ENCODE assay signal across 27 mouse cellular contexts in genomic region chr11:121118106-121118505, GRCm38 (mm10). TPM values are rescaled to one million over a fixed set of nuclear protein-coding genes. Genes with fewer than 3 reads are reported as not detected.
DNase-seq lines count a peak whose midpoint lies in the region.
"Had no signal": no experiment of that assay in that cellular context is flagged by ENCODE, and none has a peak within 500 bp of the region (broad histone marks: within the 10 kb centered on the region; RNA-seq: fewer than 3 reads in every experiment).

No protein-coding gene starts in this region.

- intact Hi-C loops in left cerebral cortex, postnatal 10 days (cut with DNase I) = no loop called here

- 0 out of 2 replicates have a peak overlapping the region, but pooled peaks have one; percentile 11 for H3K27ac ChIP-seq in heart, embryonic 10.5 days
- H3K27ac ChIP-seq: hindbrain, embryonic 12.5 days; limb, embryonic 12.5 days; liver, embryonic 15.5 days; midbrain, embryonic 13.5 days; neural tube, embryonic 13.5 days had no signal

- H3K9me3 ChIP-seq in heart, embryonic 10.5 days = no peaks in the 10 kb centered on the region
- H3K9me3 ChIP-seq: hindbrain, embryonic 12.5 days; limb, embryonic 12.5 days; liver, embryonic 15.5 days; midbrain, embryonic 13.5 days; neural tube, embryonic 13.5 days had no signal

- H3K36me3 ChIP-seq in heart, embryonic 10.5 days = no peaks in the 10 kb centered on the region
- H3K36me3 ChIP-seq: hindbrain, embryonic 12.5 days; limb, embryonic 12.5 days; liver, embryonic 15.5 days; midbrain, embryonic 13.5 days; neural tube, embryonic 13.5 days had no signal

- DNase-seq in heart, embryonic 10.5 days (ENCODE audit: low spot score) = peak; percentile 64
- no peak for DNase-seq in heart, postnatal 4 days
- DNase-seq in thymus, postnatal 4 days = peak; percentile 26
- no peak for DNase-seq in thymus, postnatal 10 days (ENCODE audit: low spot score in 2 of 2)
- DNase-seq in ZHBTc4 (ENCODE audit: low read depth, low spot score) = peak; percentile 66
- no peak for DNase-seq in adrenal gland, postnatal 25 days
- no peak for DNase-seq in left cerebral cortex, postnatal 10 days (ENCODE audit: extremely low spot score in 1 of 2, low spot score in 2 of 2)
- DNase-seq in spleen, postnatal 10 days (ENCODE audit: low spot score in 2 of 2) = no peak
- DNase-seq: B cell, adult 2 months; cerebellum, adult 9-10 months; gastrocnemius, postnatal 36 days; heart, postnatal 10 days; kidney, postnatal 36 days; right cerebral cortex, adult 18-20 months had no signal

- H3K4me1 ChIP-seq in heart, embryonic 10.5 days = peaks cover 14% of the 10 kb centered on the region
- H3K4me1 ChIP-seq: hindbrain, embryonic 12.5 days; limb, embryonic 12.5 days; liver, embryonic 15.5 days; midbrain, embryonic 13.5 days; neural tube, embryonic 13.5 days had no signal

- H3K4me3 ChIP-seq in heart, embryonic 10.5 days = no peak overlapping the region
- H3K4me3 ChIP-seq: hindbrain, embryonic 12.5 days; limb, embryonic 12.5 days; liver, embryonic 15.5 days; midbrain, embryonic 13.5 days; neural tube, embryonic 13.5 days had no signal

- 91% methylated on average over 18 of the region's 18 CpGs for WGBS in heart, embryonic 10.5 days

- H3K27me3 ChIP-seq in heart, embryonic 10.5 days (ENCODE audit: insufficient read depth, poor library complexity, severe bottlenecking) = peaks cover 21% of the 10 kb centered on the region
- H3K27me3 ChIP-seq: hindbrain, embryonic 12.5 days; limb, embryonic 12.5 days; liver, embryonic 15.5 days; midbrain, embryonic 13.5 days; neural tube, embryonic 13.5 days had no signal

RNA-seq across cellular contexts. Expression of gene Tex19.2, which starts 0.4 kb away (rescaled TPM):
- not detected in 2 replicates for polyA plus RNA-seq in heart, embryonic 10.5 days (2016; fragmentation: Nextera tagmentation; extraction: Ambion mirVana)
- total RNA-seq in heart, postnatal 4 days (2021) = not detected
- not detected in 2 replicates for total RNA-seq in adrenal gland, postnatal 25 days (2021)
- total RNA-seq in left cerebral cortex, postnatal 10 days (2021) = not detected
- total RNA-seq: adrenal gland, adult 18-20 months; common myeloid progenitor, adult 5-6 weeks; gastrocnemius, postnatal 36 days; heart, postnatal 10 days had no signal
- polyA plus RNA-seq: embryonic facial prominence, embryonic 11.5 days; forebrain, embryonic 14.5 days; heart, embryonic 11.5 days; hindbrain, embryonic 12.5 days; inflammation-experienced regulatory T-cells, adult 6 months; kidney, embryonic 14.5 days; limb, embryonic 12.5 days; lung, postnatal 0 days; midbrain, embryonic 13.5 days; neural tube, embryonic 13.5 days had no signal

RNA-seq across cellular contexts. Expression of gene Tex19.1, which starts 27.8 kb away (rescaled TPM):
- polyA plus RNA-seq in heart, embryonic 10.5 days (2016; fragmentation: Nextera tagmentation; extraction: Ambion mirVana) = 0.10 and 0.14 TPM in 2 replicates
- not detected for total RNA-seq in heart, postnatal 4 days (2021)
- total RNA-seq in adrenal gland, postnatal 25 days (2021) = not detected in 2 replicates
- not detected for total RNA-seq in left cerebral cortex, postnatal 10 days (2021)
- total RNA-seq: adrenal gland, adult 18-20 months; common myeloid progenitor, adult 5-6 weeks; gastrocnemius, postnatal 36 days; heart, postnatal 10 days had no signal
- polyA plus RNA-seq: embryonic facial prominence, embryonic 11.5 days; forebrain, embryonic 14.5 days; hindbrain, embryonic 12.5 days; inflammation-experienced regulatory T-cells, adult 6 months; kidney, embryonic 14.5 days; limb, embryonic 12.5 days; lung, postnatal 0 days; midbrain, embryonic 13.5 days; neural tube, embryonic 13.5 days had no signal

RNA-seq across cellular contexts. Expression of gene Sectm1a, which starts 37.1 kb away (rescaled TPM):
- not detected in 2 replicates for polyA plus RNA-seq in heart, embryonic 10.5 days (2016; fragmentation: Nextera tagmentation; extraction: Ambion mirVana)
- total RNA-seq in heart, postnatal 4 days (2021) = not detected
- total RNA-seq in adrenal gland, postnatal 25 days (2021) = not detected in 2 replicates
- not detected for total RNA-seq in left cerebral cortex, postnatal 10 days (2021)
- total RNA-seq: common myeloid progenitor, adult 5-6 weeks; gastrocnemius, postnatal 36 days; heart, postnatal 10 days had no signal
- polyA plus RNA-seq: embryonic facial prominence, embryonic 11.5 days; forebrain, embryonic 14.5 days; heart, embryonic 11.5 days; hindbrain, embryonic 12.5 days; inflammation-experienced regulatory T-cells, adult 6 months; limb, embryonic 12.5 days; midbrain, embryonic 13.5 days; neural tube, embryonic 13.5 days had no signal

RNA-seq across cellular contexts. Expression of gene Uts2r, which starts 42.0 kb away (rescaled TPM):
- polyA plus RNA-seq in heart, embryonic 10.5 days (2016; fragmentation: Nextera tagmentation; extraction: Ambion mirVana) = 0.08 TPM in 1 of 2 replicates, not detected in the other
- under 1 TPM; 0.14 to 0.20 TPM for total RNA-seq in heart, postnatal 4 days (2021)
- total RNA-seq in adrenal gland, postnatal 25 days (2021) = not detected in 2 replicates
- total RNA-seq in left cerebral cortex, postnatal 10 days (2021) = not detected
- total RNA-seq: adrenal gland, adult 18-20 months; common myeloid progenitor, adult 5-6 weeks had no signal
- polyA plus RNA-seq: embryonic facial prominence, embryonic 11.5 days; forebrain, embryonic 14.5 days; heart, embryonic 11.5 days; inflammation-experienced regulatory T-cells, adult 6 months; kidney, embryonic 14.5 days; lung, postnatal 0 days had no signal

RNA-seq across cellular contexts. Expression of gene Sectm1b, which starts 54.7 kb away (rescaled TPM):
- polyA plus RNA-seq in heart, embryonic 10.5 days (2016; fragmentation: Nextera tagmentation; extraction: Ambion mirVana) = not detected in 2 replicates
- total RNA-seq in heart, postnatal 4 days (2021) = not detected
- total RNA-seq in adrenal gland, postnatal 25 days (2021) = not detected in 2 replicates
- total RNA-seq in left cerebral cortex, postnatal 10 days (2021) = not detected
- total RNA-seq: common myeloid progenitor, adult 5-6 weeks; gastrocnemius, postnatal 36 days; heart, postnatal 10 days had no signal
- polyA plus RNA-seq: embryonic facial prominence, embryonic 11.5 days; forebrain, embryonic 14.5 days; heart, embryonic 11.5 days; hindbrain, embryonic 12.5 days; inflammation-experienced regulatory T-cells, adult 6 months; kidney, embryonic 14.5 days; limb, embryonic 12.5 days; midbrain, embryonic 13.5 days; neural tube, embryonic 13.5 days had no signal

Comparison
In these comparisons a context has a peak if more than half of its experiments do, and no peak if none do; other contexts are left out.
1. DNase-seq: peak in heart, embryonic 10.5 days (single experiment), thymus, postnatal 4 days (single experiment) and ZHBTc4 (single experiment); none in heart, postnatal 4 days (single experiment), thymus, postnatal 10 days (0 of 2), adrenal gland, postnatal 25 days (single experiment), left cerebral cortex, postnatal 10 days (0 of 2) and spleen, postnatal 10 days (0 of 2).